Mouse (Mus musculus) left cerebral cortex, postnatal 36 days (tissue): Measurements from ENCODE around the gene Mier2. TPM values are rescaled to one million over a fixed set of nuclear protein-coding genes. Genes with fewer than 3 reads are reported as not detected.
A peak's percentile ranks its signal among the peaks of the same experiment; 100 is the strongest.

Source experiments
- DNase-seq, 2 experiments: peaks; one replicate each; pipeline ENCODE4 v3.0.0; 2021 to 2022; ENCODE audit warnings: low spot score in 2 of 2, mixed read lengths in 1 of 2
- intact Hi-C: fragments of 180-260 bp; cut with DNase I; formaldehyde crosslinking; loops from one replicate; pipeline ENCODE4 v1.15.1; 2025
- total RNA-seq, 2 experiments: library from RNA; stranded (reverse); gene quantifications; 2 replicates each; pipeline ENCODE4 v1.2.3; 2021

The Mier2 gene
- total RNA-seq, 2 experiments from 2014 or later, result 41.9 to 55.9 TPM

GRCm38 (mm10) chr10:79543884-79544597 lies 11.0 kb downstream of the Mier2 start:
- intact Hi-C loops, result no loop called here
- DNase-seq, result peak in 1 of 2 experiments; percentile 3

DNA sequence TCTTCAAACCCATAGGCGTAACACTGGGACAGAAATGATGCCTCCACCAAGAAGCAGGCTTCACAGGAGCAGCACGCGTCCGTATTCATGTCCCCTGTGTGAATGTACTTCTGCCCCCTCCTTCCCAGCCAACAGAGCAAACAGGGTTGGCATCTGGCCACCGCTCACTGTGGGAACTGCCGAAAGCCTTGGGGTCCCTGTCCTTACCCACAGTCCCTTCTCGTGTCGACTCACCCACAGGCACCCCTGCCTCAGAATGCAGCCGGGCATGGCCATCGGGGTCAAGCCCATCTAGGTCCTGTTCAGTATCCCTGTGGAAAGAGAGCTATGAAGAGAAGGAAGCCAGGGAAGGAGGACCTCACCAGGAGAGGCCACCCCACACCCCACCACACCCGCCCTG lies 12.8 kb downstream of the Mier2 start:
- DNase-seq, result peak in 1 of 2 experiments; percentile 3
- intact Hi-C loops, result no loop called here

- peak in 1 of 2 experiments; percentile 4 for DNase-seq
- intact Hi-C loops, result no loop called here
Observed at GRCm38 (mm10) chr10:79541522-79541921, 13.5 kb downstream of the Mier2 start.

- peak in 1 of 2 experiments; percentile 3 for DNase-seq
- intact Hi-C loops, result no loop called here
Observed at GRCm38 (mm10) chr10:79540746-79541145, 14.3 kb downstream of the Mier2 start.

DNA sequence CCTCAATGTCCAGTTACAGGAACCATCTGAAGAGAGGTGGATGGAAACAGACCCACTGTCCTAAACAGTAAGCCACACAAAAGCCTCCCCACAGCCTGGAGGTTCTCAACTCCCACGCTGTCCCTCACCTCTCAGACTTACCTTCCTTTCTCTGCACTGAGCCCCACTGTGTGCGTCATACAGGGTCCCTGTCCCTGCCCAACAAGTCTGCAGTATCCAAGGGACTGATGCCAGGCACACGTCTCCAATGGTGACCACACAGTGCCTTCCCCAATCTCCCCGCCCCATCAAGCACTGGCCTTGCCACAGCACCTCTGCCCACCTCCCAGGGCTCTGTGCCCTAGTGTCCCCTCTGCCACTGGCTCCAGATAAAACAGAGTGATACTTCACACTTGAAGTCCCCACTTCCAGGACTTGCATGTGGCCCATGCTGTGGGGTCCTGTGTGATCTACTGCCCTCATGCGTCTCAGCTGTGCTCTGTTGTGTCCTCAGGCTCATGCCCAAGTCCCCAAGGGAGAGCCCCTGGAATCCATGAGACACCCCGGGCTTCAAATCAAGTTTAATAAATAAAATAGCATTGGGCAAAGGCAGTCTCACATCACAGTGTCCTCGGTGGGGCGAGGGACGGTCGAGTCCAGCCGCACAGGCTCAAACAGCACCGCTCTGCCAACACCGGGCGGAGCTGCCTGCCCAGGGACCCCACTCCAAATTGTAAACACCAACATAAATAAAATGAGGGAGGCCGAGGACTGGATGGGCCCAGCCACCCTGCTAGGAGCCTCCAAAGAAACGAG lies 15.1 kb downstream of the Mier2 start:
- DNase-seq, result peak in 1 of 2 experiments; percentile 2
- intact Hi-C loops, result no loop called here

- DNase-seq, result peak in 1 of 2 experiments; percentile 1
- intact Hi-C loops, result no loop called here
Observed at GRCm38 (mm10) chr10:79538873-79539272, 16.1 kb downstream of the Mier2 start.

DNA sequence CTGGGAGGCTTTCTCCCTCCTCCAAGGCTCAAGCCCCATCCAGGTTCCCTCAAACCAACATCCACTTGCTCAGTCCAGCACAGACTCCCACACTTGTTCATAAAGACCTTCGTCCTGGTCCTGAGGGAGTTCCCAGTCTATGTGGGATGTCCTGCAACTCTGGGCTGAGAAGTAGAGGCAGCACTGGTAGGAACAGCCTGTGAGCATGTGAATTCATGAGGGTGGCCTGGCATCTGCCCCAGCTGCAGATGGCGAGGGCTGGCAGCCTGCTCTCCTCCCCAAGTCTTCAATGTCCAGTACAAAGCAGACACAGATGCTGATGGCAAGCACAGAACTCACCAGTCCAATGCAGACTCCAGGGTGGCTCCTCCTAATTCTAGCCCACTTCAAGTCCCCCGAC lies 16.7 kb downstream of the Mier2 start:
- intact Hi-C loops, result no loop called here
- peak in 1 of 2 experiments; percentile 5 for DNase-seq

GRCm38 (mm10) chr10:79537781-79538180 lies 17.2 kb downstream of the Mier2 start:
- intact Hi-C loops, result no loop called here
- DNase-seq, result no peak

DNA sequence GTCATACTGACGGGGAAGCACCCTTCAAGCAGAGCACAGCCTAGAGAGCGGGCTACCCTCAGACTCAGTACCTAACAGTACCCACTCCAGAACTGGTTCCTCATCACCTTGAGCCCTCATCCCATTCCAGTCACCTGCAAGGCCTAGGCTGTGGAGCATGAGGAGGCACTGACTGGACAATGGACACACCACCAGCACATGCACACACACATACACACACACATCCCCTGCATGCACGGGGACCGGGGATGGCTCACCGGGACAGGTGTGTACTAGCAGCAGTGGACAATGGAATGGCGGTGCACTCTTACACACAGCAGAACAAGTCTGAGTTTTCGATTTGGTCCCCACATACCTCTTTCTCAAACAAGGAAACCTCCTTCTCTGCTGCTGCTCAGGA lies 17.7 kb downstream of the Mier2 start:
- intact Hi-C loops, result no loop called here
- DNase-seq, result peak in 1 of 2 experiments; percentile 1

GRCm38 (mm10) chr10:79536461-79537080 lies 18.4 kb downstream of the Mier2 start:
- intact Hi-C loops, result no loop called here
- peak in 1 of 2 experiments; percentile 2 for DNase-seq

DNA sequence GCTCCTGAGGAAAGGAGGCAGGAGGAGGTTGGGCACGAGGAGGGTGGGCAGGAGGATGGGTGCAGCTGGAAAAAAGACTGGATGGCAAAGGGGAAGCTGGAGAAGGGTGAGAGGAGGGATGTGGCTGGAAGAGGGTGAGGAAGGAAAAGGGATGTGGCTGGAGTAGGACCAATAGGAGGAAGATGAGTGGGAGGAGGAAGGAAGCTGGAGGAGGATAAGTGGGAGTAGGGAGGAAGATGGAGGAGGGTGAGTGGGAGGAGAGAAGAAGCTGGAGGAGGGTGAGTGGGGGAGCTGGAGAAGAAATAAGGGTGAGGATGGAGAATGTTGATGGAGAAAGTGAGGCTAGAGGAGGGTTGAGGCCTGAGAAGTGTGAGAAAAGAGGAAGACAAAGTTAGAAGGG lies 19.6 kb downstream of the Mier2 start:
- DNase-seq, result peak in 1 of 2 experiments; percentile 1
- intact Hi-C loops, result no loop called here

- intact Hi-C loops, result no loop called here
Observed at GRCm38 (mm10) chr10:79534426-79534825, 20.6 kb downstream of the Mier2 start.

DNA sequence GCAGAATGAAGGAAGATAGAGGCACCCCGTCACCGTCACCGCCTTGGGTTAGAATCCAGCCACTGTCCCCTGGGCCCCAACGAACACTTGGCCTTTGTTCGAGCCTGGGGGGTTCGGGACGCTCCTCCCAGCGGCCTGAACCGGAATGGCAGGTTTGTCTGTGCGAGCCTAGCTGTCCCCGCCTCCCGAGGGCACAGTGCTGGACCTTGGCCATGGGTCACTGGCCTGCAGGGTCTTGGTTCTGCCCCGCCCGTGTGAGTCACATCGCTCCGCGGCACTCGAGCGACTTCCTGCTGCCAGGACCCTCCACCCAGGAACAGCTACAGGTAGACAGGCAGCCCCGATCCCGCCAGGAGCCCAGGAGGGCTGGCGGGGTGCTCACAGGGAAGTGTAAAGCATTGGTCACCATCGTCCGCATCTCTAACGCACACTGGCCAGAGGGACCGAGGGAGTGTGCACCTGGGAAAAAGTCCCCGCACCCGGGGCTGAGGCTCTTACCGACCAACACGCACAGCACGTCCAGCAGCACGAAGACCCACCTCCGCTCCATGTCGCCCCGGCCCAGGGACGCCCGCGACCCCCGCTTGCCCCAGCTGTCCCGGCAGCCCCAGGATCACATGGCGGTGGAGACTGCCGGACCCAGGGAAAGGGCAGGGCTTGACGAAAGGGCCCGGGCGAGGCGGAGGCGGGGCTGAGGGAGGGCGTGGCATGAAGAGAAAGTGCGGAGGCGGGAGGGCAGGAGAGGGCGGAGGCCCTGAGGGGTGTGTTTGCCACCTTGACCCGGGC lies 21.7 kb downstream of the Mier2 start, which contains the start of gene Plpp2:
Gene Plpp2 (minus strand): TSS at position 671 of the 786 bp plus-strand sequence.
- intact Hi-C loops, result no loop called here
- peak; percentile 12 to 23 for DNase-seq

More at GRCm38 (mm10) chr10:79534426-79534825, 20.6 kb downstream of the Mier2 start:
- peak; percentile 2 for DNase-seq

GRCm38 (mm10) chr10:79532678-79533077 lies 22.3 kb downstream of the Mier2 start:
- peak in 1 of 2 experiments; percentile 2 for DNase-seq
- intact Hi-C loops, result no loop called here

GRCm38 (mm10) chr10:79531593-79531992 lies 23.4 kb downstream of the Mier2 start:
- intact Hi-C loops, result no loop called here
- DNase-seq, result no peak

- intact Hi-C loops, result no loop called here
- no peak for DNase-seq
Observed at GRCm38 (mm10) chr10:79530721-79531120, 24.3 kb downstream of the Mier2 start.

- intact Hi-C loops, result no loop called here
- DNase-seq, result no peak
Observed at GRCm38 (mm10) chr10:79530241-79530640, 24.8 kb downstream of the Mier2 start.

GRCm38 (mm10) chr10:79528081-79528480 lies 26.9 kb downstream of the Mier2 start:
- no peak for DNase-seq
- intact Hi-C loops, result no loop called here

GRCm38 (mm10) chr10:79527453-79527845 lies 27.6 kb downstream of the Mier2 start:
- no peak for DNase-seq
- intact Hi-C loops, result no loop called here
